Mouse (Mus musculus): ENCODE results near the gene Scube3. TPM values are rescaled to one million over a fixed set of nuclear protein-coding genes. Genes with fewer than 3 reads are reported as not detected.

Scube3 gene
- 10.7 and 10.9 TPM in 2 replicates for total RNA-seq (2014; rRNA removed)
- polyA plus RNA-seq (2015; fragmentation: Nextera tagmentation; extraction: Ambion mirVana), result 2.1 TPM in 2 replicates

GRCm38 (mm10) chr17:28141771-28142699, at the start of gene Scube3:
Gene Scube3 (plus strand): TSS chr17:28142141.
- no peaks in the 10 kb centered on the region for H3K27me3 ChIP-seq (ENCODE audit: insufficient read depth, low read length)
- peak; percentile 62 for DNase-seq (ENCODE audit: low spot score)
- peak within 1 kb of the TSS; percentile 60 for H3K4me3 ChIP-seq (ENCODE audit: low read length)
- WGBS, result under 1% methylated on average over 66 of the region's 97 CpGs
- ATAC-seq, result peak; percentile 35
- H3K9me3 ChIP-seq (ENCODE audit: low read length), result no peaks in the 10 kb centered on the region
- peak within 1 kb of the TSS; percentile 69 for H3K27ac ChIP-seq
- peak within 1 kb of the TSS; percentile 65 for H3K9ac ChIP-seq (replicated peaks; ENCODE audit: low read length)
- peaks cover 10% of the 10 kb centered on the region; the same call in 1 of the 2 replicates for H3K4me1 ChIP-seq (ENCODE audit: insufficient read depth, low read length)
- no peaks in the 10 kb centered on the region for H3K36me3 ChIP-seq (ENCODE audit: insufficient read depth, low read length)
- peak within 1 kb of the TSS; percentile 88 for H3K4me2 ChIP-seq (ENCODE audit: low read depth, low read length)
- TF ChIP-seq CTCF (IDR thresholded peaks at IDR 0.05; ENCODE audit: low read depth), result no peak

- no peak overlapping the region for H3K4me2 ChIP-seq (ENCODE audit: low read depth, low read length)
- DNase-seq (ENCODE audit: low spot score), result no peak
- no peaks in the 10 kb centered on the region for H3K36me3 ChIP-seq (ENCODE audit: insufficient read depth, low read length)
- no peak for ATAC-seq
- H3K27ac ChIP-seq, result no peak overlapping the region
- H3K9me3 ChIP-seq (ENCODE audit: low read length), result no peaks in the 10 kb centered on the region
- no peaks in the 10 kb centered on the region for H3K27me3 ChIP-seq (ENCODE audit: insufficient read depth, low read length)
- no peak overlapping the region for H3K9ac ChIP-seq (replicated peaks; ENCODE audit: low read length)
- no peak overlapping the region for H3K4me3 ChIP-seq (ENCODE audit: low read length)
- no peaks in the 10 kb centered on the region for H3K4me1 ChIP-seq (ENCODE audit: insufficient read depth, low read length)
- 94% methylated on average over 2 of the region's 2 CpGs for WGBS
- TF ChIP-seq CTCF (IDR thresholded peaks at IDR 0.05; ENCODE audit: low read depth), result peak; percentile 30
Measured at GRCm38 (mm10) chr17:28092297-28092696, 49.6 kb upstream of the Scube3 start.

GRCm38 (mm10) chr17:28093837-28094236, 48.1 kb upstream of the Scube3 start:
- Histone ChIP-seq H3K9ac (replicated peaks; ENCODE audit: low read length) (no peak overlapping the region), H3K4me1 (ENCODE audit: insufficient read depth, low read length) (no peaks in the 10 kb centered on the region), H3K36me3 (ENCODE audit: insufficient read depth, low read length) (no peaks in the 10 kb centered on the region), H3K9me3 (ENCODE audit: low read length) (no peaks in the 10 kb centered on the region), H3K4me3 (ENCODE audit: low read length) (no peak overlapping the region), H3K27me3 (ENCODE audit: insufficient read depth, low read length) (no peaks in the 10 kb centered on the region), H3K27ac (no peak overlapping the region), H3K4me2 (ENCODE audit: low read depth, low read length) (no peak overlapping the region)
- ATAC-seq (no peak), DNase-seq (ENCODE audit: low spot score) (no peak)
- WGBS, result 79% methylated on average over 3 of the region's 3 CpGs
- peak; percentile 26; the same call in 1 of the 2 replicates for TF ChIP-seq CTCF (IDR thresholded peaks at IDR 0.05; ENCODE audit: low read depth)

- Histone ChIP-seq H3K4me2 (ENCODE audit: low read depth, low read length) (no peak overlapping the region), H3K4me3 (ENCODE audit: low read length) (no peak overlapping the region), H3K27me3 (ENCODE audit: insufficient read depth, low read length) (no peaks in the 10 kb centered on the region), H3K4me1 (ENCODE audit: insufficient read depth, low read length) (no peaks in the 10 kb centered on the region), H3K9me3 (ENCODE audit: low read length) (no peaks in the 10 kb centered on the region), H3K36me3 (ENCODE audit: insufficient read depth, low read length) (no peaks in the 10 kb centered on the region), H3K9ac (replicated peaks; ENCODE audit: low read length) (no peak overlapping the region), H3K27ac (no peak overlapping the region)
- ATAC-seq (no peak), DNase-seq (ENCODE audit: low spot score) (no peak)
- 72% methylated on average over 10 of the region's 10 CpGs for WGBS
- no peak for TF ChIP-seq CTCF (IDR thresholded peaks at IDR 0.05; ENCODE audit: low read depth)
Measured at GRCm38 (mm10) chr17:28096418-28096817, 45.5 kb upstream of the Scube3 start.

GRCm38 (mm10) chr17:28097308-28097707, 44.6 kb upstream of the Scube3 start:
- Histone ChIP-seq H3K9ac (replicated peaks; ENCODE audit: low read length) (no peak overlapping the region), H3K27me3 (ENCODE audit: insufficient read depth, low read length) (no peaks in the 10 kb centered on the region), H3K4me2 (ENCODE audit: low read depth, low read length) (no peak overlapping the region), H3K27ac (no peak overlapping the region), H3K9me3 (ENCODE audit: low read length) (no peaks in the 10 kb centered on the region), H3K36me3 (ENCODE audit: insufficient read depth, low read length) (no peaks in the 10 kb centered on the region), H3K4me3 (ENCODE audit: low read length) (no peak overlapping the region), H3K4me1 (ENCODE audit: insufficient read depth, low read length) (no peaks in the 10 kb centered on the region)
- no peak for DNase-seq (ENCODE audit: low spot score)
- WGBS, result 92% methylated on average over 13 of the region's 13 CpGs
- ATAC-seq, result no peak
- TF ChIP-seq CTCF (IDR thresholded peaks at IDR 0.05; ENCODE audit: low read depth), result no peak

- Histone ChIP-seq H3K9ac (replicated peaks; ENCODE audit: low read length) (no peak overlapping the region), H3K27ac (no peak overlapping the region), H3K4me2 (ENCODE audit: low read depth, low read length) (no peak overlapping the region), H3K9me3 (ENCODE audit: low read length) (no peaks in the 10 kb centered on the region), H3K4me1 (ENCODE audit: insufficient read depth, low read length) (no peaks in the 10 kb centered on the region), H3K4me3 (ENCODE audit: low read length) (no peak overlapping the region), H3K27me3 (ENCODE audit: insufficient read depth, low read length) (no peaks in the 10 kb centered on the region), H3K36me3 (ENCODE audit: insufficient read depth, low read length) (no peaks in the 10 kb centered on the region)
- DNase-seq (ENCODE audit: low spot score), result no peak
- no peak for ATAC-seq
- 51% methylated on average over 3 of the region's 3 CpGs for WGBS
- no peak for TF ChIP-seq CTCF (IDR thresholded peaks at IDR 0.05; ENCODE audit: low read depth)
Measured at GRCm38 (mm10) chr17:28099086-28099485, 42.9 kb upstream of the Scube3 start.

GRCm38 (mm10) chr17:28100669-28101068, 41.3 kb upstream of the Scube3 start:
- WGBS, result 84% methylated on average over 1 of the region's 1 CpGs
- Histone ChIP-seq H3K27ac (no peak overlapping the region), H3K27me3 (ENCODE audit: insufficient read depth, low read length) (no peaks in the 10 kb centered on the region), H3K4me1 (ENCODE audit: insufficient read depth, low read length) (no peaks in the 10 kb centered on the region), H3K4me2 (ENCODE audit: low read depth, low read length) (no peak overlapping the region), H3K9me3 (ENCODE audit: low read length) (no peaks in the 10 kb centered on the region), H3K36me3 (ENCODE audit: insufficient read depth, low read length) (no peaks in the 10 kb centered on the region), H3K4me3 (ENCODE audit: low read length) (no peak overlapping the region), H3K9ac (replicated peaks; ENCODE audit: low read length) (no peak overlapping the region)
- TF ChIP-seq CTCF (IDR thresholded peaks at IDR 0.05; ENCODE audit: low read depth), result peak; percentile 40; the same call in 1 of the 2 replicates
- DNase-seq (ENCODE audit: low spot score) (no peak), ATAC-seq (no peak)

Data from hindbrain, postnatal 0 days (tissue).